Mouse (Mus musculus) ES-Bruce4 (cell line): Measurements from ENCODE around the gene Lama5. TPM values are rescaled to one million over a fixed set of nuclear protein-coding genes. Genes with fewer than 3 reads are reported as not detected.

Experiments used
- H3K27ac ChIP-seq: 2 replicates; pipeline ENCODE4 v1.5.1; 2012; ENCODE audit warnings: low read length, inconsistent platforms; ENCODE audit not compliant: insufficient read depth
- H3K27me3 ChIP-seq: 2 replicates; pipeline ENCODE4 v1.6.1; 2012; ENCODE audit warnings: mild to moderate bottlenecking, low read length, inconsistent platforms; ENCODE audit not compliant: control insufficient read depth, poor library complexity, insufficient read depth, severe bottlenecking
- H3K36me3 ChIP-seq: 2 replicates; pipeline ENCODE4 v1.6.1; 2012; ENCODE audit warnings: inconsistent platforms, mild to moderate bottlenecking, low read length, moderate library complexity; ENCODE audit not compliant: control insufficient read depth, poor library complexity, insufficient read depth, severe bottlenecking
- H3K4me1 ChIP-seq: one replicate; pipeline ENCODE4 v1.8.1; 2011; ENCODE audit warnings: low read length; ENCODE audit not compliant: control insufficient read depth, insufficient read depth
- H3K4me3 ChIP-seq: 2 replicates; pipeline ENCODE4 v1.5.1; 2011; ENCODE audit warnings: low read depth, mild to moderate bottlenecking, low read length
- H3K9ac ChIP-seq: 2 replicates; pipeline ENCODE4 v1.6.1; 2012; ENCODE audit warnings: low read depth, mild to moderate bottlenecking, inconsistent platforms; ENCODE audit not compliant: poor library complexity, severe bottlenecking
- H3K9me3 ChIP-seq: replicated peaks from 2 replicates; pipeline ENCODE4 v1.6.1; 2012; ENCODE audit warnings: mild to moderate bottlenecking, low read length, inconsistent platforms; ENCODE audit not compliant: control insufficient read depth, poor library complexity, insufficient read depth, severe bottlenecking
- CTCF ChIP-seq: IDR thresholded peaks from one replicate; pipeline ENCODE4 v1.8.1; 2011; ENCODE audit warnings: low read depth, low read length
- EP300 ChIP-seq: IDR thresholded peaks from 2 replicates; pipeline ENCODE4 v1.6.1; 2011; ENCODE audit warnings: low read depth, low read length; ENCODE audit not compliant: insufficient read depth
- POLR2A ChIP-seq: IDR thresholded peaks from one replicate; pipeline ENCODE4 v1.8.1; 2011; ENCODE audit warnings: low read length; ENCODE audit not compliant: insufficient read depth
- polyA plus RNA-seq: library from polyadenylated mRNA; stranded (reverse); fragments of >200 nt; gene quantifications from 2 replicates; pipeline ENCODE4 v1.2.4, GENCODE M21; 2011; ENCODE audit warnings: low read depth; ENCODE audit not compliant: missing spikeins, insufficient read depth, insufficient read length

Gene Lama5
- polyA plus RNA-seq, 1 experiment, result 141 TPM

GRCm38 (mm10) chr2:180256296-180257000, 30.8 kb upstream of the Lama5 start:
- H3K36me3 ChIP-seq, result peaks cover 16% of the 10 kb centered on the region
- no peaks in the 10 kb centered on the region for H3K4me1 ChIP-seq
- peak overlapping the region; percentile 83 for H3K4me3 ChIP-seq
- no peaks in the 10 kb centered on the region for H3K27me3 ChIP-seq
- H3K9me3 ChIP-seq, result no peaks in the 10 kb centered on the region
- no peak for TF ChIP-seq POLR2A
- no peak for TF ChIP-seq EP300
- TF ChIP-seq CTCF, result no peak
- peak overlapping the region; percentile 93 for H3K27ac ChIP-seq
- H3K9ac ChIP-seq, result peak overlapping the region; percentile 70

- TF ChIP-seq POLR2A (no peak), CTCF (no peak), EP300 (no peak)
- Histone ChIP-seq H3K9ac (peak overlapping the region; percentile 70), H3K4me1 (no peaks in the 10 kb centered on the region), H3K36me3 (peaks cover 16% of the 10 kb centered on the region), H3K27me3 (no peaks in the 10 kb centered on the region), H3K27ac (peak overlapping the region; percentile 93), H3K9me3 (no peaks in the 10 kb centered on the region), H3K4me3 (peak overlapping the region; percentile 83; the same call in 1 of the 2 replicates)
Observed at GRCm38 (mm10) chr2:180255701-180256100, 30.0 kb upstream of the Lama5 start.

- Histone ChIP-seq H3K27me3 (no peaks in the 10 kb centered on the region), H3K9ac (no peak overlapping the region; the same call in 1 of the 2 replicates), H3K36me3 (peaks cover 16% of the 10 kb centered on the region), H3K27ac (peak overlapping the region; percentile 33), H3K4me1 (no peaks in the 10 kb centered on the region), H3K4me3 (no peak overlapping the region), H3K9me3 (no peaks in the 10 kb centered on the region)
- no peak for TF ChIP-seq CTCF
- TF ChIP-seq POLR2A, result no peak
- TF ChIP-seq EP300, result no peak
Observed at GRCm38 (mm10) chr2:180254436-180255209, 29.0 kb upstream of the Lama5 start.

GRCm38 (mm10) chr2:180251838-180252237, 26.2 kb upstream of the Lama5 start:
- peak overlapping the region; percentile 97 for H3K27ac ChIP-seq
- no peaks in the 10 kb centered on the region for H3K36me3 ChIP-seq
- no peak for TF ChIP-seq CTCF
- no peak for TF ChIP-seq POLR2A
- TF ChIP-seq EP300, result peak; percentile 85
- no peaks in the 10 kb centered on the region for H3K27me3 ChIP-seq
- no peak overlapping the region for H3K4me3 ChIP-seq
- H3K4me1 ChIP-seq, result peaks cover 2% of the 10 kb centered on the region
- H3K9ac ChIP-seq, result peak overlapping the region; percentile 24; the same call in 1 of the 2 replicates
- H3K9me3 ChIP-seq, result no peaks in the 10 kb centered on the region

- Histone ChIP-seq H3K4me3 (no peak overlapping the region), H3K27me3 (no peaks in the 10 kb centered on the region), H3K36me3 (no peaks in the 10 kb centered on the region), H3K4me1 (peaks cover 2% of the 10 kb centered on the region), H3K27ac (peak overlapping the region; percentile 97), H3K9me3 (no peaks in the 10 kb centered on the region), H3K9ac (no peak overlapping the region)
- TF ChIP-seq POLR2A, result no peak
- peak; percentile 77 for TF ChIP-seq CTCF
Observed at GRCm38 (mm10) chr2:180250930-180251611, 25.4 kb upstream of the Lama5 start.
